ENCODE assay signal across 10 mouse cellular contexts in genomic region chr12:27946866-27947459, GRCm38 (mm10).
DNase-seq lines count a peak whose midpoint lies in the region; ATAC-seq and TF ChIP-seq lines count a peak whose summit lies in the region.
"Had no signal": no experiment of that assay in that cellular context is flagged by ENCODE, and none has a peak within 500 bp of the region (broad histone marks: within the 10 kb centered on the region; RNA-seq: fewer than 3 reads in every experiment).

No protein-coding gene starts in this region.

- ATAC-seq in kidney, postnatal 0 days (replicated peaks; ENCODE audit: low FRiP score, low read depth) = no peak
- no peak for ATAC-seq in embryonic facial prominence, embryonic 12.5 days (ENCODE audit: insufficient number of reproducible peaks, insufficient read depth, low FRiP score, low TSS enrichment)

- no peak overlapping the region for H3K9ac ChIP-seq in kidney, postnatal 0 days (ENCODE audit: low read depth, low read length)
- no peak overlapping the region for H3K9ac ChIP-seq in embryonic facial prominence, embryonic 12.5 days
- H3K9ac ChIP-seq: heart, embryonic 15.5 days had no signal

- H3K4me2 ChIP-seq in kidney, postnatal 0 days (ENCODE audit: low read length) = no peak overlapping the region
- H3K4me2 ChIP-seq in embryonic facial prominence, embryonic 12.5 days (replicated peaks) = peak overlapping the region; percentile 24; the same call in 1 of the 2 replicates
- H3K4me2 ChIP-seq: heart, embryonic 15.5 days had no signal

- H3K27me3 ChIP-seq in kidney, postnatal 0 days (ENCODE audit: insufficient read depth, low read length) = no peaks in the 10 kb centered on the region
- no peaks in the 10 kb centered on the region for H3K27me3 ChIP-seq in embryonic facial prominence, embryonic 12.5 days
- H3K27me3 ChIP-seq: heart, embryonic 15.5 days had no signal

- TF ChIP-seq CTCF in kidney, postnatal 0 days (IDR thresholded peaks at IDR 0.05; ENCODE audit: low read depth) = no peak

- peaks cover 10% of the 10 kb centered on the region for H3K4me1 ChIP-seq in kidney, postnatal 0 days (replicated peaks; ENCODE audit: insufficient read depth, low read length)
- peaks cover 29% of the 10 kb centered on the region for H3K4me1 ChIP-seq in embryonic facial prominence, embryonic 12.5 days
- H3K4me1 ChIP-seq: heart, embryonic 15.5 days had no signal

- no peaks in the 10 kb centered on the region for H3K36me3 ChIP-seq in kidney, postnatal 0 days (ENCODE audit: insufficient read depth, low read length)
- H3K36me3 ChIP-seq in embryonic facial prominence, embryonic 12.5 days = no peaks in the 10 kb centered on the region
- H3K36me3 ChIP-seq: heart, embryonic 15.5 days had no signal

- no peak overlapping the region for H3K27ac ChIP-seq in kidney, postnatal 0 days
- peak overlapping the region; percentile 57; the same call in 1 of the 2 replicates for H3K27ac ChIP-seq in embryonic facial prominence, embryonic 12.5 days
- H3K27ac ChIP-seq: heart, embryonic 15.5 days had no signal

- H3K9me3 ChIP-seq in kidney, postnatal 0 days (replicated peaks; ENCODE audit: low read length) = no peaks in the 10 kb centered on the region
- H3K9me3 ChIP-seq in embryonic facial prominence, embryonic 12.5 days = no peaks in the 10 kb centered on the region
- H3K9me3 ChIP-seq: heart, embryonic 15.5 days had no signal

- peak; percentile 62 for DNase-seq in kidney, postnatal 0 days (ENCODE audit: low spot score)
- no peak for DNase-seq in kidney, adult 8-10 months
- peak; percentile 69 for DNase-seq in embryo, embryonic 10 days (ENCODE audit: low spot score)
- peak; percentile 52 for DNase-seq in hindlimb bud, embryonic 11.5 days (ENCODE audit: extremely low spot score, low read depth, low spot score)
- no peak for DNase-seq in spleen, postnatal 14 days (ENCODE audit: low spot score in 2 of 2)
- DNase-seq in layer of hippocampus, adult 8-10 months (ENCODE audit: low spot score in 2 of 2) = no peak
- DNase-seq in layer of hippocampus, adult 9-10 months (ENCODE audit: low spot score) = no peak
- DNase-seq: lung, adult 2 months had no signal

- 20% methylated on average over 7 of the region's 7 CpGs for WGBS in kidney, postnatal 0 days
- WGBS in embryonic facial prominence, embryonic 12.5 days = 13% methylated on average over 7 of the region's 7 CpGs

- H3K4me3 ChIP-seq in kidney, postnatal 0 days (replicated peaks; ENCODE audit: low read depth, low read length) = no peak overlapping the region
- H3K4me3 ChIP-seq in embryonic facial prominence, embryonic 12.5 days = no peak overlapping the region
- H3K4me3 ChIP-seq: heart, embryonic 15.5 days had no signal

Comparison
In these comparisons a context has a peak if more than half of its experiments do, and no peak if none do; other contexts are left out.
1. DNase-seq: peak in kidney, postnatal 0 days (single experiment), embryo, embryonic 10 days (single experiment) and hindlimb bud, embryonic 11.5 days (single experiment); none in kidney, adult 8-10 months (0 of 2), spleen, postnatal 14 days (0 of 2), layer of hippocampus, adult 8-10 months (0 of 2) and layer of hippocampus, adult 9-10 months (single experiment).